28 mouse cellular contexts compared by ENCODE assay signal in genomic region chr4:124595929-124596328, GRCm38 (mm10). TPM values are rescaled to one million over a fixed set of nuclear protein-coding genes. Genes with fewer than 3 reads are reported as not detected.
DNase-seq lines count a peak whose midpoint lies in the region; ATAC-seq lines count a peak whose summit lies in the region.
"Had no signal": no experiment of that assay in that cellular context is flagged by ENCODE, and none has a peak within 500 bp of the region (broad histone marks: within the 10 kb centered on the region; RNA-seq: fewer than 3 reads in every experiment).

No protein-coding gene starts in this region.

- H3K27me3 ChIP-seq in forebrain, embryonic 15.5 days = no peaks in the 10 kb centered on the region
- H3K27me3 ChIP-seq in forebrain, embryonic 16.5 days (replicated peaks; ENCODE audit: control insufficient read depth, insufficient read depth, low read length) = no peaks in the 10 kb centered on the region
- H3K27me3 ChIP-seq: embryonic facial prominence, embryonic 13.5 days; embryonic facial prominence, embryonic 15.5 days; forebrain, embryonic 13.5 days had no signal

- 81% methylated on average over 9 of the region's 9 CpGs for WGBS in forebrain, embryonic 15.5 days
- WGBS in forebrain, embryonic 16.5 days = 84% methylated on average over 9 of the region's 9 CpGs

- no peak overlapping the region for H3K4me3 ChIP-seq in forebrain, embryonic 15.5 days
- no peak overlapping the region for H3K4me3 ChIP-seq in forebrain, embryonic 16.5 days (replicated peaks; ENCODE audit: low read length)
- H3K4me3 ChIP-seq: embryonic facial prominence, embryonic 13.5 days; embryonic facial prominence, embryonic 15.5 days; erythroblast, embryonic 14.5 days; forebrain, embryonic 13.5 days had no signal

- peaks cover 45% of the 10 kb centered on the region for H3K4me1 ChIP-seq in forebrain, embryonic 15.5 days
- H3K4me1 ChIP-seq in forebrain, embryonic 16.5 days (replicated peaks; ENCODE audit: control insufficient read depth, insufficient read depth, low read length) = peaks cover 38% of the 10 kb centered on the region

- H3K9ac ChIP-seq in forebrain, embryonic 15.5 days (replicated peaks) = no peak overlapping the region
- no peak overlapping the region for H3K9ac ChIP-seq in forebrain, embryonic 16.5 days (replicated peaks; ENCODE audit: low read depth, low read length)
- H3K9ac ChIP-seq: embryonic facial prominence, embryonic 13.5 days; embryonic facial prominence, embryonic 15.5 days; forebrain, embryonic 13.5 days had no signal

- DNase-seq in frontal cortex, postnatal 10 days (ENCODE audit: low spot score in 2 of 2) = no peak
- DNase-seq in right cerebral cortex, adult 18-20 months = peak; percentile 48
- DNase-seq in right cerebral cortex, postnatal 14 days = no peak
- DNase-seq in brain, adult 2 months (ENCODE audit: low read depth, low spot score) = peak; percentile 65
- no peak for DNase-seq in ovary, adult 18-20 months (ENCODE audit: low spot score)
- DNase-seq: adrenal gland, adult 8-10 months; adrenal gland, postnatal 14 days; adrenal gland, postnatal 36 days; B cell, adult 2 months; cerebellum, adult 11 months; cerebellum, adult 18-20 months; cerebellum, adult 8-10 months; cerebellum, adult 9-11 months; cerebellum, postnatal 14 days; cerebellum, postnatal 36 days; embryo, embryonic 11 days had no signal

- ATAC-seq in forebrain, embryonic 15.5 days (replicated peaks) = no peak
- ATAC-seq in forebrain, embryonic 16.5 days = no peak
- 0 out of 2 replicates have a peak, but pooled peaks have one; percentile 25 for ATAC-seq in frontal cortex, adult (ENCODE audit: low TSS enrichment)
- ATAC-seq: activated CD4-positive, CD25-positive, alpha-beta regulatory T cell, adult 4 months; CD4-positive, CD25-positive, alpha-beta regulatory T cell, adult 4 months; Patski had no signal

- H3K9me3 ChIP-seq in forebrain, embryonic 15.5 days = no peaks in the 10 kb centered on the region
- H3K9me3 ChIP-seq in forebrain, embryonic 16.5 days (ENCODE audit: control insufficient read depth, low read length) = no peaks in the 10 kb centered on the region
- H3K9me3 ChIP-seq: embryonic facial prominence, embryonic 13.5 days; embryonic facial prominence, embryonic 15.5 days; forebrain, embryonic 13.5 days; G1E had no signal

- peak overlapping the region; percentile 93 for H3K27ac ChIP-seq in forebrain, embryonic 15.5 days (replicated peaks)
- no peak overlapping the region for H3K27ac ChIP-seq in forebrain, embryonic 16.5 days (ENCODE audit: low read length)
- H3K27ac ChIP-seq: embryonic facial prominence, embryonic 13.5 days; embryonic facial prominence, embryonic 15.5 days had no signal

- H3K4me2 ChIP-seq in forebrain, embryonic 15.5 days (replicated peaks) = no peak overlapping the region
- no peak overlapping the region for H3K4me2 ChIP-seq in forebrain, embryonic 16.5 days (ENCODE audit: low read length)
- H3K4me2 ChIP-seq: embryonic facial prominence, embryonic 13.5 days; embryonic facial prominence, embryonic 15.5 days had no signal

- no peaks in the 10 kb centered on the region for H3K36me3 ChIP-seq in forebrain, embryonic 15.5 days
- H3K36me3 ChIP-seq in forebrain, embryonic 16.5 days (ENCODE audit: control insufficient read depth, insufficient read depth) = no peaks in the 10 kb centered on the region
- H3K36me3 ChIP-seq: embryonic facial prominence, embryonic 13.5 days; embryonic facial prominence, embryonic 15.5 days; G1E had no signal

RNA-seq across cellular contexts. Expression of gene 3100002H09Rik, which starts 14.7 kb away (rescaled TPM):
- polyA plus RNA-seq in forebrain, embryonic 15.5 days (2015; fragmentation: Nextera tagmentation; extraction: Ambion mirVana) = 1.2 TPM in 2 replicates
- polyA plus RNA-seq in forebrain, embryonic 16.5 days (2015; fragmentation: Nextera tagmentation; extraction: Ambion mirVana) = 1.1 and 1.7 TPM in 2 replicates
- polyA plus RNA-seq: activated CD4-positive, CD25-positive, alpha-beta regulatory T cell, adult 4 months; CD4-positive, CD25-positive, alpha-beta regulatory T cell, adult 4 months; embryonic facial prominence, embryonic 11.5 days; embryonic facial prominence, embryonic 13.5 days; erythroblast, embryonic 14.5 days; G1E; Patski had no signal

Comparison
In these comparisons a context has a peak if more than half of its experiments do, and no peak if none do; other contexts are left out.
1. DNase-seq: peak in right cerebral cortex, adult 18-20 months (single experiment) and brain, adult 2 months (single experiment); none in frontal cortex, postnatal 10 days (0 of 2), right cerebral cortex, postnatal 14 days (single experiment) and ovary, adult 18-20 months (single experiment).